Mouse (Mus musculus): ENCODE data around the gene Ppp4r3b.

GRCm38 (mm10) chr11:29130385-29131355 is 42.0 kb upstream of the Ppp4r3b start, which contains the start of gene Pnpt1:
- TF ChIP-seq CTCF (IDR thresholded peaks at IDR 0.05; ENCODE audit: control insufficient read depth, insufficient read depth, insufficient read length) (no peak), MYOD1 (IDR thresholded peaks at IDR 0.05; ENCODE audit: control insufficient read depth, insufficient read length, low read depth) (no peak), USF1 (IDR thresholded peaks at IDR 0.05; ENCODE audit: low read depth) (no peak), MAX (IDR thresholded peaks at IDR 0.05) (peak; percentile 69), MYOG (IDR thresholded peaks at IDR 0.05; ENCODE audit: control insufficient read depth, extremely low read depth, insufficient read length) (no peak), CEBPB (IDR thresholded peaks at IDR 0.05; ENCODE audit: low read depth) (no peak)

All from C2C12 (cell line).